Mouse (Mus musculus) limb, embryonic 14.5 days (tissue): ENCODE measurements around the gene 4931406C07Rik. TPM values are rescaled to one million over a fixed set of nuclear protein-coding genes. Genes with fewer than 3 reads are reported as not detected.
A peak's percentile ranks its signal among the peaks of the same experiment; 100 is the strongest.
"Not testable (repeated sequence)": the region's sequence is repeated elsewhere in the genome, so short reads cannot be mapped to it uniquely, and the experiment has no call there.

ENCODE experiments used
- ATAC-seq: fragments of 200-750 bp; cut with Nextera tagmentation; 2 replicates; pipeline ENCODE4 v1.8.0; 2017; ENCODE audit warnings: low read depth, moderate number of reproducible peaks, moderate TSS enrichment; ENCODE audit not compliant: low FRiP score
- DNase-seq: peaks from one replicate; pipeline ENCODE4 v3.0.0-alpha.2; 2015; ENCODE audit warnings: low spot score
- H3K27ac ChIP-seq: fragments of 300-500 bp; sonication (generic); replicated peaks from 2 replicates; pipeline ENCODE4 v1.5.1; 2014; ENCODE audit warnings: low read depth, mild to moderate bottlenecking, low read length, moderate library complexity, mixed read lengths
- H3K27me3 ChIP-seq: fragments of 300-500 bp; sonication (generic); 2 replicates; pipeline ENCODE4 v1.6.1; 2014; ENCODE audit warnings: low read length, mixed read lengths; ENCODE audit not compliant: control insufficient read depth, insufficient read depth
- H3K36me3 ChIP-seq: fragments of 300-500 bp; sonication (generic); 2 replicates; pipeline ENCODE4 v1.6.1; 2014; ENCODE audit warnings: mild to moderate bottlenecking, low read length, moderate library complexity, mixed read lengths; ENCODE audit not compliant: control insufficient read depth, insufficient read depth
- H3K4me1 ChIP-seq: fragments of 300-500 bp; sonication (generic); 2 replicates; pipeline ENCODE4 v1.6.1; 2014; ENCODE audit warnings: antibody characterized with exemption, low read length, mixed read lengths; ENCODE audit not compliant: control insufficient read depth, insufficient read depth
- H3K4me2 ChIP-seq: fragments of 300-500 bp; sonication (generic); replicated peaks from 2 replicates; pipeline ENCODE4 v1.6.1; 2014; ENCODE audit warnings: low read depth, mild to moderate bottlenecking, low read length, moderate library complexity; ENCODE audit not compliant: severe bottlenecking
- H3K4me3 ChIP-seq: fragments of 300-500 bp; sonication (generic); replicated peaks from 2 replicates; pipeline ENCODE4 v1.5.1; 2014; ENCODE audit warnings: low read length
- H3K9ac ChIP-seq: fragments of 300-500 bp; sonication (generic); 2 replicates; pipeline ENCODE4 v1.6.1; 2014; ENCODE audit warnings: mild to moderate bottlenecking, low read depth, low read length, moderate library complexity; ENCODE audit not compliant: severe bottlenecking
- H3K9me3 ChIP-seq: fragments of 300-500 bp; sonication (generic); 2 replicates; pipeline ENCODE4 v1.6.1; 2016; ENCODE audit warnings: low read length; ENCODE audit not compliant: control insufficient read depth
- POLR2A ChIP-seq: fragments of 200-500 bp; IDR thresholded peaks from 2 replicates; pipeline ENCODE4 v1.8.0; 2012; ENCODE audit warnings: inconsistent platforms, mild to moderate bottlenecking, moderate library complexity, borderline replicate concordance; ENCODE audit not compliant: insufficient read depth, insufficient read length; ENCODE audit errors: extremely low read depth
- WGBS: fragments of 180-500 bp; shearing (Covaris S2); extraction: QIAGEN DNeasy Blood & Tissue Kit; methylation state at CpG from one replicate; pipeline ENCODE4 v1.1.7; 2014; 5-methylcytosine and 5-hydroxymethylcytosine counted together
- polyA plus RNA-seq, 2 experiments: library from polyadenylated mRNA; depleted of rRNA in 1 of 2; stranded (reverse) in 1 of 2; unstranded in 1 of 2; fragments of >200 nt; fragmentation: Nextera tagmentation in 1 of 2; extraction: Ambion mirVana in 1 of 2; gene quantifications; 2 replicates each; pipeline versions ENCODE4 v1.2.1 to v1.2.3; 2012 to 2014

Gene 4931406C07Rik
- polyA plus RNA-seq, 2 experiments: 9.5 to 22.9 TPM

GRCm38 (mm10) chr9:15307257-15307656, 1.0 kb upstream of the 4931406C07Rik start:
- 8% methylated on average over 6 of the region's 6 CpGs for WGBS
- peaks cover 18% of the 10 kb centered on the region for H3K4me1 ChIP-seq
- H3K4me2 ChIP-seq: peak overlapping the region; percentile 90
- no peak overlapping the region for H3K27ac ChIP-seq
- peaks cover 45% of the 10 kb centered on the region for H3K36me3 ChIP-seq
- H3K27me3 ChIP-seq: no peaks in the 10 kb centered on the region
- H3K9me3 ChIP-seq: no peaks in the 10 kb centered on the region
- H3K9ac ChIP-seq: peak overlapping the region; percentile 97
- no peak for TF ChIP-seq POLR2A
- no peak for ATAC-seq
- peak overlapping the region; percentile 95 for H3K4me3 ChIP-seq
- DNase-seq: no peak

- peak within 1 kb of the TSS; percentile 97 for H3K9ac ChIP-seq
- ATAC-seq (peak; percentile 97), DNase-seq (peak; percentile 96)
- WGBS: 13% methylated on average over 45 of the region's 45 CpGs
- peaks cover 33% of the 10 kb centered on the region for H3K36me3 ChIP-seq
- TF ChIP-seq POLR2A: peak; percentile 96
- H3K4me2 ChIP-seq: peak within 1 kb of the TSS; percentile 90
- H3K27me3 ChIP-seq: no peaks in the 10 kb centered on the region
- peak within 1 kb of the TSS; percentile 94 for H3K27ac ChIP-seq
- H3K9me3 ChIP-seq: no peaks in the 10 kb centered on the region
- H3K4me3 ChIP-seq: peak within 1 kb of the TSS; percentile 95
- peaks cover 25% of the 10 kb centered on the region for H3K4me1 ChIP-seq
Measured at GRCm38 (mm10) chr9:15305503-15306397, 498 bp downstream of the 4931406C07Rik start, which contains the start of gene Taf1d. TSS of gene Taf1d (plus strand) at chr9:15306214.

- no peak for DNase-seq
- 84% methylated on average over 2 of the region's 2 CpGs for WGBS
- peaks cover 14% of the 10 kb centered on the region for H3K4me1 ChIP-seq
Measured at GRCm38 (mm10) chr9:15302881-15303280, 3.4 kb downstream of the 4931406C07Rik start.

GRCm38 (mm10) chr9:15302006-15302405, 4.2 kb downstream of the 4931406C07Rik start:
- 80% methylated on average over 6 of the region's 6 CpGs for WGBS
- not testable (repeated sequence) for H3K36me3 ChIP-seq, H3K27me3 ChIP-seq, H3K4me2 ChIP-seq, ATAC-seq, DNase-seq, H3K9me3 ChIP-seq, H3K4me1 ChIP-seq, H3K27ac ChIP-seq, H3K9ac ChIP-seq, H3K4me3 ChIP-seq

More at GRCm38 (mm10) chr9:15302881-15303280, 3.4 kb downstream of the 4931406C07Rik start:
- TF ChIP-seq POLR2A: no peak
- Histone ChIP-seq H3K4me3 (no peak overlapping the region), H3K9ac (no peak overlapping the region), H3K4me2 (no peak overlapping the region), H3K9me3 (no peaks in the 10 kb centered on the region), H3K36me3 (peaks cover 4% of the 10 kb centered on the region), H3K27ac (no peak overlapping the region), H3K27me3 (no peaks in the 10 kb centered on the region)
- no peak for ATAC-seq

GRCm38 (mm10) chr9:15301399-15301798, 4.8 kb downstream of the 4931406C07Rik start:
- H3K9ac ChIP-seq: 0 out of 2 replicates have a peak overlapping the region, but pooled peaks have one; percentile 5
- DNase-seq (no peak), ATAC-seq (no peak)
- no peak for TF ChIP-seq POLR2A
- no peak overlapping the region; the same call in 1 of the 2 replicates for H3K27ac ChIP-seq
- peaks cover 8% of the 10 kb centered on the region; the same call in 1 of the 2 replicates for H3K36me3 ChIP-seq
- H3K9me3 ChIP-seq: no peaks in the 10 kb centered on the region
- no peak overlapping the region for H3K4me2 ChIP-seq
- H3K27me3 ChIP-seq: no peaks in the 10 kb centered on the region
- peaks cover 6% of the 10 kb centered on the region; the same call in 1 of the 2 replicates for H3K4me1 ChIP-seq
- 31% methylated on average over 6 of the region's 6 CpGs for WGBS
- no peak overlapping the region for H3K4me3 ChIP-seq
